29 mouse cellular contexts compared by ENCODE assay signal in the genomic region with DNA sequence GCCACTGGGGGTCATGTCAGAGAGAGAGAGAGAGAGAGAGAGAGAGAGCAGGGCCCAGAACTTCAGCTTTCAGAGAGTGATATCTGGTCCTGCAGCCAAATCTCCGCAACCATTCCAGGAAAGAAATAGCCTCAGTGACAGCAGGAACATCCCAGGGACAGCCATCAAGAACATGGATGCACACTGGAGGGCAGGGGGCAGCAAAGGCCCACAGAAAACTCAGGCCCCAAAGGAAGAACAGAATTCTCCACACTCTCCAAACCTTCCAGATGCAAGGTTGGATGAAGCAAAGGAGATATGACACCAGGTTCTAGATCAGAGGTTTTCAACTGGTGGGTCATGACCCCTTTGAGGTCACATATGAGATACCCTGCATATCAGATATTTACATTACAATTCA. TPM values are rescaled to one million over a fixed set of nuclear protein-coding genes. Genes with fewer than 3 reads are reported as not detected.
DNase-seq lines count a peak whose midpoint lies in the region; ATAC-seq and TF ChIP-seq lines count a peak whose summit lies in the region.
"Had no signal": no experiment of that assay in that cellular context is flagged by ENCODE, and none has a peak within 500 bp of the region (broad histone marks: within the 10 kb centered on the region; RNA-seq: fewer than 3 reads in every experiment).

No protein-coding gene starts in this region.

- 78% methylated on average over 1 of the region's 1 CpGs for WGBS in hindbrain, postnatal 0 days
- 91% methylated on average over 1 of the region's 1 CpGs for WGBS in hindbrain, embryonic 10.5 days
- 78% methylated on average over 1 of the region's 1 CpGs for WGBS in lung, postnatal 0 days

- DNase-seq in cerebellum, postnatal 10 days: peak; percentile 68 to 75
- DNase-seq in cerebellum, postnatal 25 days: no peak
- DNase-seq in hindbrain, postnatal 0 days (ENCODE audit: low spot score): peak; percentile 59
- DNase-seq in hindbrain, embryonic 10.5 days (ENCODE audit: low spot score): no peak
- no peak for DNase-seq in lung, postnatal 0 days (ENCODE audit: low spot score)
- DNase-seq in lung, postnatal 25 days (ENCODE audit: low spot score): no peak
- peak; percentile 1 for DNase-seq in splenic B cell, adult 2 months (ENCODE audit: low read depth, low spot score)
- DNase-seq: adrenal gland, postnatal 25 days; cerebellum, adult 11-12 months; gastrocnemius, postnatal 36 days; lung, postnatal 36 days; thymus, adult 18-20 months had no signal

- H3K36me3 ChIP-seq in hindbrain, postnatal 0 days (ENCODE audit: insufficient read depth, low read length): no peaks in the 10 kb centered on the region
- no peaks in the 10 kb centered on the region for H3K36me3 ChIP-seq in hindbrain, embryonic 10.5 days
- H3K36me3 ChIP-seq in lung, postnatal 0 days (ENCODE audit: insufficient read depth, low read length): no peaks in the 10 kb centered on the region
- H3K36me3 ChIP-seq in splenic B cell, adult 2 months (ENCODE audit: control insufficient read depth, insufficient read depth, low read length, poor library complexity, severe bottlenecking): no peaks in the 10 kb centered on the region
- H3K36me3 ChIP-seq: hindbrain, embryonic 12.5 days; liver, embryonic 15.5 days had no signal

- no peak for ATAC-seq in hindbrain, postnatal 0 days
- ATAC-seq in lung, postnatal 0 days: no peak
- ATAC-seq in erythroid progenitor cell, adult 5-6 weeks (replicated peaks; ENCODE audit: low FRiP score, poor library complexity, severe bottlenecking): no peak
- ATAC-seq: CD4-positive, CD25-positive, alpha-beta regulatory T cell, adult 4 months; forebrain, embryonic 13.5 days; inflammation-experienced regulatory T-cells, adult 6 months had no signal

- no peak overlapping the region for H3K9ac ChIP-seq in hindbrain, postnatal 0 days (replicated peaks; ENCODE audit: low read length)
- H3K9ac ChIP-seq in lung, postnatal 0 days (replicated peaks; ENCODE audit: low read depth): no peak overlapping the region
- H3K9ac ChIP-seq: forebrain, embryonic 13.5 days; hindbrain, embryonic 12.5 days; liver, embryonic 15.5 days had no signal

- peaks cover 3% of the 10 kb centered on the region; the same call in 1 of the 2 replicates for H3K4me1 ChIP-seq in hindbrain, postnatal 0 days (ENCODE audit: insufficient read depth, low read length)
- peaks cover 8% of the 10 kb centered on the region; the same call in 1 of the 2 replicates for H3K4me1 ChIP-seq in hindbrain, embryonic 10.5 days (replicated peaks)
- H3K4me1 ChIP-seq in lung, postnatal 0 days (ENCODE audit: insufficient read depth, low read depth, low read length): no peaks in the 10 kb centered on the region
- H3K4me1 ChIP-seq: forebrain, embryonic 13.5 days; liver, embryonic 15.5 days had no signal

- TF ChIP-seq EP300 in lung, postnatal 0 days (IDR thresholded peaks at IDR 0.05): no peak

- H3K27ac ChIP-seq in hindbrain, postnatal 0 days: no peak overlapping the region
- H3K27ac ChIP-seq in hindbrain, embryonic 10.5 days: no peak overlapping the region
- no peak overlapping the region for H3K27ac ChIP-seq in lung, postnatal 0 days (ENCODE audit: low read length)
- H3K27ac ChIP-seq: forebrain, embryonic 13.5 days; hindbrain, embryonic 12.5 days; liver, embryonic 15.5 days had no signal

- no peak overlapping the region for H3K4me2 ChIP-seq in hindbrain, postnatal 0 days (ENCODE audit: low read depth, low read length)
- no peak overlapping the region for H3K4me2 ChIP-seq in lung, postnatal 0 days (replicated peaks; ENCODE audit: low read depth, low read length)
- H3K4me2 ChIP-seq: forebrain, embryonic 13.5 days; hindbrain, embryonic 12.5 days; liver, embryonic 15.5 days had no signal

- no peak overlapping the region for H3K4me3 ChIP-seq in hindbrain, postnatal 0 days (ENCODE audit: low read length)
- H3K4me3 ChIP-seq in hindbrain, embryonic 10.5 days: no peak overlapping the region
- no peak overlapping the region for H3K4me3 ChIP-seq in lung, postnatal 0 days (ENCODE audit: low read depth, low read length)
- H3K4me3 ChIP-seq: forebrain, embryonic 13.5 days; hindbrain, embryonic 12.5 days; liver, embryonic 15.5 days had no signal

- peak; percentile 66 for TF ChIP-seq CTCF in hindbrain, postnatal 0 days (IDR thresholded peaks at IDR 0.05; ENCODE audit: low read depth)
- peak; percentile 25; the same call in 1 of the 2 replicates for TF ChIP-seq CTCF in lung, postnatal 0 days (IDR thresholded peaks at IDR 0.05)

- no peaks in the 10 kb centered on the region for H3K9me3 ChIP-seq in hindbrain, postnatal 0 days (ENCODE audit: low read length)
- no peaks in the 10 kb centered on the region for H3K9me3 ChIP-seq in hindbrain, embryonic 10.5 days
- no peaks in the 10 kb centered on the region for H3K9me3 ChIP-seq in lung, postnatal 0 days (ENCODE audit: low read length)
- H3K9me3 ChIP-seq: forebrain, embryonic 13.5 days; hindbrain, embryonic 12.5 days; liver, embryonic 15.5 days had no signal

- no peaks in the 10 kb centered on the region for H3K27me3 ChIP-seq in hindbrain, postnatal 0 days (ENCODE audit: insufficient read depth, low read length)
- H3K27me3 ChIP-seq in hindbrain, embryonic 10.5 days (ENCODE audit: insufficient read depth, poor library complexity, severe bottlenecking): no peaks in the 10 kb centered on the region; the same call in 1 of the 2 replicates
- no peaks in the 10 kb centered on the region for H3K27me3 ChIP-seq in lung, postnatal 0 days (replicated peaks; ENCODE audit: insufficient read depth, low read length)
- H3K27me3 ChIP-seq in splenic B cell, adult 2 months (ENCODE audit: control insufficient read depth, insufficient read depth, low read length, poor library complexity, severe bottlenecking): no peaks in the 10 kb centered on the region
- H3K27me3 ChIP-seq: hindbrain, embryonic 12.5 days; liver, embryonic 15.5 days had no signal

RNA-seq across cellular contexts. Expression of a gene that starts 50.0 kb away (rescaled TPM):
- total RNA-seq in hindbrain, postnatal 0 days (2014; rRNA removed): not detected in 2 replicates
- not detected in 2 replicates for polyA plus RNA-seq in hindbrain, postnatal 0 days (2015; fragmentation: Nextera tagmentation; extraction: Ambion mirVana)
- not detected in 2 replicates for polyA plus RNA-seq in hindbrain, embryonic 10.5 days (2016; fragmentation: Nextera tagmentation; extraction: Ambion mirVana)
- polyA plus RNA-seq in lung, postnatal 0 days (2015; fragmentation: Nextera tagmentation; extraction: Ambion mirVana): not detected in 2 replicates
- total RNA-seq in erythroid progenitor cell, adult 5-6 weeks (2015; ENCODE audit: low replicate concordance): not detected in 2 replicates
- not detected in 2 replicates for total RNA-seq in erythroid progenitor cell, adult 5-6 weeks (2017; ENCODE audit: low replicate concordance)
- total RNA-seq: adrenal gland, postnatal 25 days; gastrocnemius, postnatal 36 days; layer of hippocampus, postnatal 14 days; left cerebral cortex, postnatal 10 days; megakaryocyte-erythroid progenitor cell, adult 5-6 weeks; MEL; monocyte, adult 5-6 weeks had no signal
- polyA plus RNA-seq: CD4-positive, CD25-positive, alpha-beta regulatory T cell, adult 4 months; embryonic facial prominence, embryonic 14.5 days; forebrain, embryonic 13.5 days; heart, embryonic 16.5 days; hindbrain, embryonic 12.5 days; inflammation-experienced regulatory T-cells, adult 6 months; kidney, embryonic 14.5 days; limb, embryonic 14.5 days; liver, embryonic 15.5 days; neural tube, embryonic 11.5 days; stomach, embryonic 14.5 days had no signal

Comparison
In these comparisons a context has a peak if more than half of its experiments do, and no peak if none do; other contexts are left out.
1. DNase-seq: peak in cerebellum, postnatal 10 days (2 of 2), hindbrain, postnatal 0 days (single experiment) and splenic B cell, adult 2 months (single experiment); none in cerebellum, postnatal 25 days (0 of 2), hindbrain, embryonic 10.5 days (single experiment), lung, postnatal 0 days (single experiment) and lung, postnatal 25 days (single experiment).